Mouse (Mus musculus) heart, embryonic 11.5 days (tissue): ENCODE data around the gene Ttc13. TPM values are rescaled to one million over a fixed set of nuclear protein-coding genes. Genes with fewer than 3 reads are reported as not detected.
A peak's percentile ranks its signal among the peaks of the same experiment; 100 is the strongest.

Experiments used
- ATAC-seq: fragments of 200-750 bp; cut with Nextera tagmentation; replicated peaks from 2 replicates; pipeline ENCODE4 v1.8.0; 2017; ENCODE audit warnings: moderate library complexity; ENCODE audit not compliant: insufficient number of reproducible peaks, low FRiP score, low TSS enrichment
- H3K27ac ChIP-seq: fragments of 300-500 bp; sonication (generic); 2 replicates; pipeline ENCODE4 v1.5.1; 2014; ENCODE audit warnings: mild to moderate bottlenecking, low read depth, low read length
- H3K27me3 ChIP-seq: fragments of 300-500 bp; sonication (generic); 2 replicates; pipeline ENCODE4 v1.6.1; 2014; ENCODE audit warnings: mild to moderate bottlenecking, low read length, mixed read lengths; ENCODE audit not compliant: control insufficient read depth, insufficient read depth
- H3K36me3 ChIP-seq: fragments of 300-500 bp; sonication (generic); 2 replicates; pipeline ENCODE4 v1.6.1; 2014; ENCODE audit warnings: mild to moderate bottlenecking, low read length, moderate library complexity, mixed read lengths; ENCODE audit not compliant: control insufficient read depth, insufficient read depth
- H3K4me1 ChIP-seq: fragments of 300-500 bp; sonication (generic); 2 replicates; pipeline ENCODE4 v1.6.1; 2014; ENCODE audit warnings: low read length; ENCODE audit not compliant: control insufficient read depth, insufficient read depth
- H3K4me2 ChIP-seq: fragments of 300-500 bp; sonication (generic); 2 replicates; pipeline ENCODE4 v1.6.1; 2014; ENCODE audit warnings: mild to moderate bottlenecking, moderate library complexity
- H3K4me3 ChIP-seq: fragments of 300-500 bp; sonication (generic); 2 replicates; pipeline ENCODE4 v1.5.1; 2014; ENCODE audit warnings: low read depth, low read length
- H3K9ac ChIP-seq: fragments of 300-500 bp; sonication (generic); 2 replicates; pipeline ENCODE4 v1.6.1; 2014; ENCODE audit warnings: mild to moderate bottlenecking, low read depth, low read length, moderate library complexity
- H3K9me3 ChIP-seq: fragments of 300-500 bp; sonication (generic); replicated peaks from 2 replicates; pipeline ENCODE4 v1.6.1; 2016; ENCODE audit warnings: low read length; ENCODE audit not compliant: control insufficient read depth
- WGBS: fragments of 180-500 bp; shearing (Covaris S2); extraction: QIAGEN DNeasy Blood & Tissue Kit; methylation state at CpG from one replicate; pipeline ENCODE4 v1.1.7; 2014; ENCODE audit not compliant: insufficient replicate concordance; 5-methylcytosine and 5-hydroxymethylcytosine counted together
- polyA plus RNA-seq: library from polyadenylated mRNA; unstranded; fragments of >200 nt; fragmentation: Nextera tagmentation; extraction: Ambion mirVana; gene quantifications from 2 replicates; pipeline ENCODE4 v1.2.1, GENCODE M21; 2014

Gene Ttc13
- polyA plus RNA-seq, 1 experiment from 2014 or later, result 39.1 TPM

DNA sequence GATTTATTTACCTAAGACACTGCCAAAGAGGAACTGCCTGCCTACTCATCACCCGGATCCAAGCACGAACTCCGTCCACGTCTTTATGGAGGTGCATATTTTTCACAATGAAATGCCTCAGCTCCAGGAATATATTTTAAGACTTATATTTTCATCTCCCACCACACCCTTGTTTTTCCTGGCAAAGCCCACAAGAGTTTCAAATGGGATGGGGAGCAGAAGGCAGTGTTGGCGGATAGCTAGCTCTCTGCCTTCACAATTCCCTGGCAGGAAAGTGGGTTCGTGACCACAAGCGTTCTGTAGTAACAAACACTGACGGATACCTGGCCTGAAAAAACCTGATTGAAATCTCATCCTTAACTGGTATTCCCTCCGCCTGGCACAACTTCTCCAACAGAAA is 60.0 kb downstream of the Ttc13 start:
- 0 out of 2 replicates have a peak, but pooled peaks cover 1% of the 10 kb centered on the region for H3K36me3 ChIP-seq
- peak overlapping the region; percentile 65 for H3K4me2 ChIP-seq
- WGBS, result 22% methylated on average over 9 of the region's 9 CpGs
- H3K9me3 ChIP-seq, result no peaks in the 10 kb centered on the region
- peaks cover 47% of the 10 kb centered on the region for H3K4me1 ChIP-seq
- peak overlapping the region; percentile 94 for H3K4me3 ChIP-seq
- H3K27me3 ChIP-seq, result no peaks in the 10 kb centered on the region
- H3K9ac ChIP-seq, result peak overlapping the region; percentile 97
- peak overlapping the region; percentile 92 for H3K27ac ChIP-seq
- no peak for ATAC-seq

DNA sequence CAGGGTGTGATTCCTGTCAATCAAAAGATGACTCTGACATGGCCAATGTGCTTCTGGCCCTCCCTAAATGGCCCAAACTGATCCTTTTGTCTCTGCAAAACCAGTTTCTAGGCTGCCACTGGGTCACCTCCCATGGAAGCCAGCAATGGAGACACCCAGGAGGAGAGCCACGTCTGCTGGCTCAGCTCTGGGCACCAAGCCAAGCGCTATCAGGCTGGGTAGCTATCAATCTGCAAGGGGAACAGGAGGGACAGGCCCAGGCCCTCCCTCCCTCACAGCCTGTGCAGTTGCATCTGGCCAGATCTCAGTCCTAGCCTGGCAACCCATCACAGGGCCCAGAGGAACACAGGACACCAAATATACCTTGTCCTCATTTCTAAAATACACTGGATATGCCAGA is 63.4 kb downstream of the Ttc13 start:
- 0 out of 2 replicates have a peak, but pooled peaks have one; percentile 48 for ATAC-seq
- Histone ChIP-seq H3K27me3 (no peaks in the 10 kb centered on the region), H3K36me3 (0 out of 2 replicates have a peak, but pooled peaks cover 2% of the 10 kb centered on the region), H3K4me3 (0 out of 2 replicates have a peak overlapping the region, but pooled peaks have one; percentile 14), H3K9me3 (no peaks in the 10 kb centered on the region), H3K27ac (peak overlapping the region; percentile 88), H3K4me1 (peaks cover 76% of the 10 kb centered on the region), H3K9ac (0 out of 2 replicates have a peak overlapping the region, but pooled peaks have one; percentile 6), H3K4me2 (peak overlapping the region; percentile 52)
- WGBS, result 27% methylated on average over 2 of the region's 2 CpGs

DNA sequence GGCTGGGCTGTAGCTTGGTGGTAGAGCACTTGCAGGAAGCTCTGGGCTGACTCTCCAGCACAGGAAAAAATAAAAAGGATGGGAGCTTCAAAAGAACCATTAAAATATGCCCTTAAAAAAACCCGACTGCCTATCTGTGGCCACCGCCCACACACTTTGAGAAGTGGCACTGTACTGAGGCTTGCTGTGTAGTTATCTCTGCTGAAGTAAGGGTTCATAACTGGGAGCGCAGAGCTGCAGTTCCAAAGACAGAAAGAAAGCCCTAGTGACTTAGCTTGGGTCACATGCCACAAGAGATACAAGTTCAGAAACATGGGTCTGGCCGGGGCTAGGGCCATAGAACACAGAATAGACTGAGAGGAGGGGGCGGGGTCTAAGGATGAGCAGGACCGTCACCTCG is 63.8 kb downstream of the Ttc13 start:
- Histone ChIP-seq H3K4me3 (0 out of 2 replicates have a peak overlapping the region, but pooled peaks have one; percentile 14), H3K36me3 (0 out of 2 replicates have a peak, but pooled peaks cover 2% of the 10 kb centered on the region), H3K9ac (0 out of 2 replicates have a peak overlapping the region, but pooled peaks have one; percentile 6), H3K9me3 (no peaks in the 10 kb centered on the region), H3K27me3 (no peaks in the 10 kb centered on the region), H3K4me1 (peaks cover 80% of the 10 kb centered on the region), H3K27ac (peak overlapping the region; percentile 88), H3K4me2 (peak overlapping the region; percentile 52)
- no peak; the same call in 1 of the 2 replicates for ATAC-seq
- 40% methylated on average over 7 of the region's 7 CpGs for WGBS

DNA sequence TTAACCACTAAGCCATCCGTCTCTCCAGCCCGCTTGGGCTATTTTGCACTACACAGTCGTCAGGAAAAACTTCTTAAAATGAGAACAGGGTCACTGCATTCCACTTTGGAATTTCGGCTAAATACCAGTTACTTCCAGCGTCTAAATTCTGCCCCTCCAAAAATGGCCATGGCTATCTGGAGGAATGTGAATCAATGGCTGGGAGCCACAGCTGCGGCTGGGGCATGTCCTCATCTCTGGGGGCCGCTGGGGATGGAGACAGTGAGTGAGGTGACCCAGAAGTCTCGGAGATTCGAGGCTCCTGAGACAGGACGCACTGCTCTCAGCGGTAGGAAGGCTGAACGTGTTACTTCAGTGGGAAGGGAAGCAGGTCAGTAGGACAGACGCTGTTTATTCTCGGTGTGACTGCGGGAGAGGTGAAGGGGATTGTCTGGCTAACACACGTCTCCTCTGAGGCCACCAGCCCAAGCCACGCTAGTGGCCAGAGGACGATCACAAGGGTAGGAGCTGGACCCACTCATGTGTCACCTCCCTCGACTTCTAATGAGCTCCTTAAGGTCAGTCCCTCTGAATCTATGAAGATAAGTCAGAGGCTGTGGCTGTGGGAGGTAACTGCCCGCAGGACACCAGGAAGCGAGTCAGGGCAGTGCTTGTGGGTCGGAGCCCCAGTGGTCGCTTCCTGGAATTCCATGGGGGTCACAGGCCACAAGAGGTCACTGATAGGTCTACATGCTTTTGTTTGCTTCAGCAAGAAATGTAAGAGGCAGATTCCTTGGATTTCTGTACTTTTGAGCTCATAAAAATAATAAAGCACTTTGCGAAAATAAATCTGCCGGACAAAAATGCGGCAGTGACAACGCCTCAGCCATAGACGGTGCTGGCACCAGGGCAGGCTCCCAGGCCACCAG is 68.0 kb downstream of the Ttc13 start:
- no peak for ATAC-seq
- 38% methylated on average over 28 of the region's 28 CpGs for WGBS
- peak overlapping the region; percentile 22 for H3K4me2 ChIP-seq
- H3K9me3 ChIP-seq, result no peaks in the 10 kb centered on the region
- H3K9ac ChIP-seq, result peak overlapping the region; percentile 6
- H3K4me1 ChIP-seq, result peaks cover 75% of the 10 kb centered on the region
- H3K36me3 ChIP-seq, result peaks cover 9% of the 10 kb centered on the region
- H3K27me3 ChIP-seq, result no peaks in the 10 kb centered on the region
- H3K4me3 ChIP-seq, result no peak overlapping the region
- peak overlapping the region; percentile 78 for H3K27ac ChIP-seq

DNA sequence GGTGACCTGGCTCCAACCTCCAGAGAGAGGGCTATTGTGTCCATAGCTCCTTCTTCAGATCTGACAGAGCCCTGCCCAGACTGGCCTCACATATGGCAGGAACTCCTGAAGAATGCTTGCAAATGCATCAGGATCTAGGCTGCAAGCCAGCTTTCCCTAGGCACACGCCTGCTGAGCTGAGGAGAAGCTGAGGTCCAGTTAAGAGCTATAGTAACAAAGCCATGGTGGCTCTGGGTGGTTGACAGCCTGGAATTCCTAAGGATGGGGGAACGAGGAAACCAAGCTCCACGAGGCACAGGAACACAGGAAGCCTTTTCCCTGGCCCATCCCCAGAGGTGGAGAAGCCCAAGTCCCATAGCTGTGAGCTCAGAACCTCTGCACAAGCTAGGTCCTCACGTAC is 69.2 kb downstream of the Ttc13 start:
- Histone ChIP-seq H3K4me3 (no peak overlapping the region), H3K4me2 (peak overlapping the region; percentile 27; the same call in 1 of the 2 replicates)

DNA sequence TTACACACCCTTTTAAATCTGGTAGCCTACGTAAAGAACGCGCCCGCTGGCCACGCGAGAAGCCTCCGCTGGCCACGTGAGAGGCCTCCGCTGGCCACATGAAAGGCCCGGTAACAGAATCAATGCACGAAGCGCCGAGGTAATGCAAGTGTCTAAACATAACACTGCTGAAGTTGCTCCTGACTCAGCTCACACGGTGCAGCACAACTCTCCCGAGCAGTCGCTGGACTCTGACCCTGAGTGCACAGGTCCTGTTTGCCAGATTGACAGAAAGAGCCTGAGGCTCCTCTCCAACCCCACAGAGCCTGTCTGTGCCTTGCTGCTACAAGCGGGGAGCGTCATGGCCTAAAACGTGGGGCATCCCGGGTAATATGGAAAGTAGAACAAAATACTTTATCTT is 70.0 kb downstream of the Ttc13 start:
- no peak overlapping the region for H3K4me2 ChIP-seq
- peak overlapping the region; percentile 78 for H3K27ac ChIP-seq
- ATAC-seq, result no peak
- peaks cover 7% of the 10 kb centered on the region for H3K36me3 ChIP-seq
- H3K4me3 ChIP-seq, result no peak overlapping the region
- H3K9me3 ChIP-seq, result no peaks in the 10 kb centered on the region
- 90% methylated on average over 20 of the region's 20 CpGs for WGBS
- peaks cover 63% of the 10 kb centered on the region for H3K4me1 ChIP-seq
- H3K9ac ChIP-seq, result no peak overlapping the region
- no peaks in the 10 kb centered on the region for H3K27me3 ChIP-seq

More for the DNA sequence above, 69.2 kb downstream of the Ttc13 start:
- no peak overlapping the region for H3K9ac ChIP-seq
- WGBS, result 15% methylated on average over 4 of the region's 4 CpGs
- peak; percentile 47 for ATAC-seq
- H3K9me3 ChIP-seq, result no peaks in the 10 kb centered on the region
- peaks cover 69% of the 10 kb centered on the region for H3K4me1 ChIP-seq
- H3K36me3 ChIP-seq, result peaks cover 9% of the 10 kb centered on the region
- H3K27me3 ChIP-seq, result no peaks in the 10 kb centered on the region
- H3K27ac ChIP-seq, result peak overlapping the region; percentile 78

DNA sequence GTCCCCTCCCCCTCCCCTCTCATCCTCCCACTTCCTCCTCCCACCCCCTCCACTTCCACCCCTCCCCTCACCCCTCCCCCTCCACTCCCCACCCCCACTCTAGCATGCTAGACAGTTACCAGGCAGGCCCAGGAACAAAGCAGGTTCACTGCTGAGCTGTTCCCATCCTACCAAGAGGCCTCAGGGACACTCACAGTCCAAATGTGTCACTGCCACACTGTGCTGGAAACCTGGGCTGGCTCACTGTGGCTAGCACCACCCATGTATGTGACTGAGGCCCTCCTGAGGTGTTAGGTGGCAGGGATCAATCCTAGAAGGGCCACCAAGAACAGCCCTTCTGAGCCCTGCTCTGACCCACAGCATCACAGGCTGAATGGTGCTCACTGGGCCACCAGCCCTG is 73.5 kb downstream of the Ttc13 start:
- Histone ChIP-seq H3K27ac (peak overlapping the region; percentile 46; the same call in 1 of the 2 replicates), H3K36me3 (peaks cover 6% of the 10 kb centered on the region), H3K4me3 (no peak overlapping the region), H3K27me3 (no peaks in the 10 kb centered on the region), H3K9me3 (no peaks in the 10 kb centered on the region), H3K9ac (no peak overlapping the region), H3K4me1 (peaks cover 59% of the 10 kb centered on the region), H3K4me2 (no peak overlapping the region)
- ATAC-seq, result no peak

DNA sequence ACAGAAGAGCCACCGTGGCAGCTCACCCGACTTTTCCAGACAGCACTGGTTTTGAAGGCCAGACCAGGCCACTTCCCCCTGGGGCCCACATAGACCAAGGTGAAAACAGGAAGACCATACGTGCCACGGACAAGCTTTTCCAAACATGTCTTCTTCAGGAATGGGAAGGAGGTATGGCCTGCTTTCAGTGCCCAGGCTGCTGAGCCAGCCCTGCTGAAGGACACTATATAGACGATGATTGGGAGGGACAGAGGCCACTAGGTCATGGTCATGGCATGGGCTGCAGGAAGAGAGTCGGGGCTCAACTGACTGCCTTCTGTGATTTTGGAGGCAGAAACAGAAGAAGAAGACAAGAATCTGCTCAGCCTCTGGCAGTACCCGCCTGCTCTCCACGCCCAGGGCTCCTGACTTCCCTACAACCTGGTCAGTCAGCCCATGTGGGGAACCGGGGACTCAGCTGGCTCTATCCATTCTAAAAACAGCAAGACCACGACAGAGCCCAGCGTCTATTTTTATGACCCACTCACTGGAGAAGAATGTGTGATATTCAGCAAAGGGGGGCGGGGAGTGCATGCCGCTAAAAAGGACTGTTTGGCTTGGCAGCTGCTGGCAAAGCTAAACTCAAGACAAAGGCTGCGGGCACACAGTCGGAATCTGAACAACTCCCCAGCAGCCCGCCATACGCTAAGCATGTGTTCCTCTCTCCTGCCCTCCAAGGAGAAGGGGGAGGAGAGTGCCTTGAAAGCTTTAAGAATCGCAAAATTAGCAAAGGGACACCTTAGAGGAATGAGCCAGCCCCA is 78.0 kb downstream of the Ttc13 start:
- ATAC-seq, result peak; percentile 76
- H3K27ac ChIP-seq, result peak overlapping the region; percentile 97
- no peaks in the 10 kb centered on the region for H3K9me3 ChIP-seq
- peaks cover 43% of the 10 kb centered on the region for H3K4me1 ChIP-seq
- H3K9ac ChIP-seq, result peak overlapping the region; percentile 47
- 29% methylated on average over 18 of the region's 18 CpGs for WGBS
- H3K27me3 ChIP-seq, result no peaks in the 10 kb centered on the region
- H3K36me3 ChIP-seq, result peaks cover 4% of the 10 kb centered on the region
- H3K4me2 ChIP-seq, result peak overlapping the region; percentile 43
- no peak overlapping the region for H3K4me3 ChIP-seq
